Mouse (Mus musculus): Measurements from ENCODE around the gene Ifrd1. TPM values are rescaled to one million over a fixed set of nuclear protein-coding genes. Genes with fewer than 3 reads are reported as not detected.

The Ifrd1 gene
- total RNA-seq, 1 experiment: 116 TPM

DNA sequence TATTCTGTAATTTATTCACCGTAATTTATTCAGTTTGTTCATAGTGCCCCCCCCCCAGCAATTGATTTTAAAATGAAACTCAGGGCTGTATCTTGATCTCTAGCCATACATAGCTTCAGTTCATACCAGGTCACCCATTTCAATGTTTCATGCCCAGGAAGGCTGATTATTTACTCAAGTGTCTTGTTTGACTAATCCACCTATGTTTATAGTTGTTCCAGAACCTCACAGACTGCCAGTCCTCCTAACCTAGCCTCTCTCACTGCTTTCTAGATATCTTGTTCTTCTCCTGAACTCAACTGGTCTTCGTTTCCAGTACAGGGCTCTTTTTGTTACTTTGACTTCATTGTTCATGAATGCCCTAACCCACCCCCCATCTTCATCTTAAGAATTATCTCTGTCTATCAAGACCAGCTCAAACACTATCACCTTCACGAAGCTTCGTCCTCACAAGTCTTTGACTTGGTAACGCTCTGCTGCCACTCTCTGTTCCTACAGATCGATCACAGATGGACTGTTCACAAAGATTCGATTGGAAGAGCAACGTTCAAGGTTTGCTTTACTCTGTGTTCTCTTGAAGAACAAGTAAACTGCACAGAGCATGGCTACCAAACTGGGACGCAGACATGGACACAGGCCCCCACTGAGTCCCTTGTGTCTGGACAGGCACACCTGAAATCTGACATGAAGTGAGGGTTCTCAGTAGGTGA is 24.0 kb downstream of the Ifrd1 start:
- peak overlapping the region in 1 of 2 experiments; percentile 69; a peak in 1 of 4 replicates for H3K4me3 ChIP-seq (ENCODE audit: insufficient read depth in 1 of 2, low read depth in 1 of 2, low read length in 2 of 2, poor library complexity in 1 of 2, severe bottlenecking in 1 of 2)
- peaks cover 2% of the 10 kb centered on the region; the same call in 1 of the 2 replicates for H3K36me3 ChIP-seq (ENCODE audit: control insufficient read depth, insufficient read depth, low read length, poor library complexity, severe bottlenecking)
- H3K9me3 ChIP-seq (ENCODE audit: control insufficient read depth, insufficient read depth, low read depth, low read length): no peaks in the 10 kb centered on the region
- no peak overlapping the region for H3K9ac ChIP-seq (ENCODE audit: insufficient read depth, low read depth, low read length, poor library complexity, severe bottlenecking)
- in situ Hi-C loops (cut with MboI; ENCODE audit: low sequenced_read_pairs in 2 of 2, unreplicated experiment in 2 of 2): no loop called here
- DNase-seq (ENCODE audit: low read depth, low spot score): no peak
- H3K27ac ChIP-seq (ENCODE audit: insufficient read depth, low read depth, low read length, poor library complexity, severe bottlenecking): no peak overlapping the region
- TF ChIP-seq CHD2 (IDR thresholded peaks at IDR 0.05; ENCODE audit: low read depth, low read length) (no peak), ZNF384 (IDR thresholded peaks at IDR 0.05; ENCODE audit: low read depth, low read length) (no peak), MAFK (IDR thresholded peaks at IDR 0.05; ENCODE audit: insufficient read depth, low read depth, low read length) (no peak), HCFC1 (IDR thresholded peaks at IDR 0.05; ENCODE audit: borderline replicate concordance, insufficient read depth, low read length) (no peak), ZC3H11A (IDR thresholded peaks at IDR 0.05; ENCODE audit: borderline replicate concordance, low read depth, low read length) (no peak)
- H3K4me1 ChIP-seq (ENCODE audit: control insufficient read depth in 2 of 2, insufficient read depth in 2 of 2, low read length in 2 of 2, poor library complexity in 1 of 2): peaks cover 2 to 6% of the 10 kb centered on the region in 2 experiments; a peak in 3 of 4 replicates

DNA sequence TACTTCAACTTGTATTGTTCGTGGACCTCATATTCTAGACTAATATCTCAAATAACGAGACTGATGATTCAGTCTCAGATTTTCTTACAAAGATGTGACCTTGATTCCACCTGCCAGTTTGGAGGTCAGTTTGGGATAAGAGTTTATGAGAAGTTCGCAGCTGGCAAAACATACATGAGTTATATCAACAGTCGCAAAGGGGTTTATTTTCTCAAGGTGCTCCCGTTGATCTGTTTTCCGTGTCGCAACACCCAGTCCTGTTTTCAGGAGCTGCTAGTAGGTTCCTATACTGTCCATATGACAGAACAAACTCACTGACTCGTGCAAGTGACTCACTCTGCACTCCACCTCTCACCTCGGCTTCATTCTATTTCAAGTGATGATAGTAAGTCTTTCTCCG is 24.6 kb downstream of the Ifrd1 start:
- in situ Hi-C loops (cut with MboI; ENCODE audit: low sequenced_read_pairs in 2 of 2, unreplicated experiment in 2 of 2): no loop called here
- H3K4me3 ChIP-seq (ENCODE audit: insufficient read depth in 1 of 2, low read depth in 1 of 2, low read length in 2 of 2, poor library complexity in 1 of 2, severe bottlenecking in 1 of 2): peak overlapping the region; percentile 62 to 69
- peaks cover 2 to 6% of the 10 kb centered on the region in 2 experiments; a peak in 3 of 4 replicates for H3K4me1 ChIP-seq (ENCODE audit: control insufficient read depth in 2 of 2, insufficient read depth in 2 of 2, low read length in 2 of 2, poor library complexity in 1 of 2)
- no peak overlapping the region for H3K27ac ChIP-seq (ENCODE audit: insufficient read depth, low read depth, low read length, poor library complexity, severe bottlenecking)
- peak overlapping the region; percentile 74 for H3K9ac ChIP-seq (ENCODE audit: insufficient read depth, low read depth, low read length, poor library complexity, severe bottlenecking)
- DNase-seq (ENCODE audit: low read depth, low spot score): no peak
- no peaks in the 10 kb centered on the region for H3K9me3 ChIP-seq (ENCODE audit: control insufficient read depth, insufficient read depth, low read depth, low read length)
- H3K36me3 ChIP-seq (ENCODE audit: control insufficient read depth, insufficient read depth, low read length, poor library complexity, severe bottlenecking): peaks cover 2% of the 10 kb centered on the region; the same call in 1 of the 2 replicates
- TF ChIP-seq HCFC1 (IDR thresholded peaks at IDR 0.05; ENCODE audit: borderline replicate concordance, insufficient read depth, low read length) (no peak), CHD2 (IDR thresholded peaks at IDR 0.05; ENCODE audit: low read depth, low read length) (no peak), ZNF384 (IDR thresholded peaks at IDR 0.05; ENCODE audit: low read depth, low read length) (no peak), ZC3H11A (IDR thresholded peaks at IDR 0.05; ENCODE audit: borderline replicate concordance, low read depth, low read length) (no peak), MAFK (IDR thresholded peaks at IDR 0.05; ENCODE audit: insufficient read depth, low read depth, low read length) (no peak)

DNA sequence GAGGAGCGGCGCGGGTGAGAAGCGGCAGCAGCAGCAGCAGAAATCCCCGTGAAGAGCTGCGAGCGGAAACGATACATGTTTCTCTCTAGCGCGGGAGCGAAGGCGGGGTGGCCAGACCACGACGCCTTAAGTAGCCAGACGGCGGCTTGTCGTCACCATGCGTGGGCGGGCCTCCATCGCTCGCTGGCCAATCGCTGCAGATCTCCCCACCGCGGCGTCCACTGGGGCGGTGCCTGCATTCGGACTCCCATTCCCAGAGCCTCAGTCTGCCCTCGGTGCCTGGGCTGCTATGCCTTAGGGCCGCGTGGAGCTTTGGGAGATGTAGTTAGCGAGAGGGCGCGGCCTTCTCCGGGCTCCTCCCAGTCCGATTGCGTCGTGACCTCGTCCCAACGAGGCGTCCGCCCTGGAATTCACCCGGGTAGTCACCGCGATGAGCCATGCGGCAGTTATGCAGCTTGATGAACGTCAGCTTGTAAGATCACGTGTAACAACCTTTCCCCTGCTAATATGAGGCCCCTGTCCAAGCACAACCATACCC is 25.2 kb downstream of the Ifrd1 start:
- H3K9me3 ChIP-seq (ENCODE audit: control insufficient read depth, insufficient read depth, low read depth, low read length): no peaks in the 10 kb centered on the region
- peaks cover 2 to 6% of the 10 kb centered on the region in 2 experiments for H3K4me1 ChIP-seq (ENCODE audit: control insufficient read depth in 2 of 2, insufficient read depth in 2 of 2, low read length in 2 of 2, poor library complexity in 1 of 2)
- H3K4me3 ChIP-seq (ENCODE audit: insufficient read depth in 1 of 2, low read depth in 1 of 2, low read length in 2 of 2, poor library complexity in 1 of 2, severe bottlenecking in 1 of 2): peak overlapping the region; percentile 89 to 98
- in situ Hi-C loops (cut with MboI; ENCODE audit: low sequenced_read_pairs in 2 of 2, unreplicated experiment in 2 of 2): no loop called here
- no peak for TF ChIP-seq ZC3H11A (IDR thresholded peaks at IDR 0.05; ENCODE audit: borderline replicate concordance, low read depth, low read length)
- TF ChIP-seq MAFK (IDR thresholded peaks at IDR 0.05; ENCODE audit: insufficient read depth, low read depth, low read length): no peak
- TF ChIP-seq CHD2 (IDR thresholded peaks at IDR 0.05; ENCODE audit: low read depth, low read length): peak; percentile 33; the same call in 1 of the 2 replicates
- TF ChIP-seq ZNF384 (IDR thresholded peaks at IDR 0.05; ENCODE audit: low read depth, low read length): no peak
- peak; percentile 100 for TF ChIP-seq HCFC1 (IDR thresholded peaks at IDR 0.05; ENCODE audit: borderline replicate concordance, insufficient read depth, low read length)
- H3K36me3 ChIP-seq (ENCODE audit: control insufficient read depth, insufficient read depth, low read length, poor library complexity, severe bottlenecking): peaks cover 2% of the 10 kb centered on the region; the same call in 1 of the 2 replicates
- DNase-seq (ENCODE audit: low read depth, low spot score): peak; percentile 96
- peak overlapping the region; percentile 95 for H3K9ac ChIP-seq (ENCODE audit: insufficient read depth, low read depth, low read length, poor library complexity, severe bottlenecking)
- peak overlapping the region; percentile 83 for H3K27ac ChIP-seq (ENCODE audit: insufficient read depth, low read depth, low read length, poor library complexity, severe bottlenecking)

DNA sequence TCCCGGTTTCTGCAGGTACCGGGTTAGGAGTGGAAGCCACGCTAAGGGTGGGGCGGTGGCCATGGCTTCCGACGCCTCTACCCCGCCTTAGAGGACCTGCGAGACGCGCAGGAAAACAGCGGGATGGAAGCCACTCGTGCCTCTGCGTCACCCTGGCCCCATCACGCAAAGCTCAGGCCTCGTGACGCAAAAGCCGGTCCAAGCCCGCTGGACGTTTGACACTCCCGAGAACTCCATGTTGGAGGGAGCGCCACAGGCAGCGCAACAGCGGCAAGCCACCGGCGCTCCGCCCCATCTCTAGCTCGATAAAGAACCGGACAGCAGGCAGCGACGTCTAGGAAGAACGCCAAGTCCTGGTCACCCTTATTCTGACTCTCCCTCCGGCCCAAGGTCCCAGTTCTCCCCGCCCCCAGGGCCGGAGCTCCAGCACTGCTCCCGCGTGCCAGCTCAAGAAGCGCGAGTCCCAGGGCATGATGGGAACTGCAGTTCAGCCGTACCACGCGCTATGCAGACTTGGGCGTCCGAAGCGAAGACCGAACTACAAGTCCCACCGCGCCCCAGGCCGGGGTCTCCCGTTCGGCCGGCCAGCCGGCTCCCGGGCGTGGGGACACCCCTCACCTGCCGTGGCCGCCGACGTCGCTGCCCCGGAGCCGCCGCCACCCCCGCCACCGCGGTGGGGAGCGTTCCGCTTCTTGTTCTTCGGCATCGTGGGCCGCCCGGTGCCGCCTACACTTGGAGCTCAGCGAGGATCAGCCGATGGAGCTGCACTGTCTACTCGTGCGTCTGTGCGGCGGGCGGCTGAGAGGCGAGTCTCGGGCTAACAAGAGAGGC is 25.8 kb downstream of the Ifrd1 start:
- Histone ChIP-seq H3K4me3 (ENCODE audit: insufficient read depth in 1 of 2, low read depth in 1 of 2, low read length in 2 of 2, poor library complexity in 1 of 2, severe bottlenecking in 1 of 2) (peak overlapping the region; percentile 89 to 98), H3K27ac (ENCODE audit: insufficient read depth, low read depth, low read length, poor library complexity, severe bottlenecking) (peak overlapping the region; percentile 83), H3K9ac (ENCODE audit: insufficient read depth, low read depth, low read length, poor library complexity, severe bottlenecking) (peak overlapping the region; percentile 95), H3K9me3 (ENCODE audit: control insufficient read depth, insufficient read depth, low read depth, low read length) (no peaks in the 10 kb centered on the region), H3K4me1 (ENCODE audit: control insufficient read depth in 2 of 2, insufficient read depth in 2 of 2, low read length in 2 of 2, poor library complexity in 1 of 2) (peaks cover 2 to 6% of the 10 kb centered on the region in 2 experiments), H3K36me3 (ENCODE audit: control insufficient read depth, insufficient read depth, low read length, poor library complexity, severe bottlenecking) (peaks cover 2% of the 10 kb centered on the region; the same call in 1 of the 2 replicates)
- DNase-seq (ENCODE audit: low read depth, low spot score): peak; percentile 82
- TF ChIP-seq ZNF384 (IDR thresholded peaks at IDR 0.05; ENCODE audit: low read depth, low read length) (no peak), CHD2 (IDR thresholded peaks at IDR 0.05; ENCODE audit: low read depth, low read length) (peak; percentile 55; the same call in 1 of the 2 replicates), MAFK (IDR thresholded peaks at IDR 0.05; ENCODE audit: insufficient read depth, low read depth, low read length) (no peak), ZC3H11A (IDR thresholded peaks at IDR 0.05; ENCODE audit: borderline replicate concordance, low read depth, low read length) (no peak), HCFC1 (IDR thresholded peaks at IDR 0.05; ENCODE audit: borderline replicate concordance, insufficient read depth, low read length) (peak; percentile 94)
- in situ Hi-C loops (cut with MboI; ENCODE audit: low sequenced_read_pairs in 2 of 2, unreplicated experiment in 2 of 2): no loop called here

Measured in ES-E14 (cell line).